Mouse (Mus musculus): ENCODE measurements at regions not wholly inside any gene's neighbourhood (a gene's known extent, or its start where the extent isn't known, plus 50 kb on each side); places are given as distances from the start of the nearest gene placed in this dataset.
A peak's percentile ranks its signal among the peaks of the same experiment; 100 is the strongest.

GRCm38 (mm10) chr10:111798851-111799281 is 173.6 kb upstream of the Krr1 start:
- no peak overlapping the region for H3K9ac ChIP-seq (ENCODE audit: low read length)
- no peaks in the 10 kb centered on the region for H3K36me3 ChIP-seq (ENCODE audit: control insufficient read depth, insufficient read depth, low read length)
- no peaks in the 10 kb centered on the region for H3K9me3 ChIP-seq (ENCODE audit: control insufficient read depth, low read length)
- DNase-seq (ENCODE audit: low spot score) (no peak), ATAC-seq (replicated peaks; ENCODE audit: low FRiP score) (no peak)
- H3K4me2 ChIP-seq (ENCODE audit: low read depth, low read length, severe bottlenecking) = no peak overlapping the region
- no peaks in the 10 kb centered on the region; the same call in 1 of the 2 replicates for H3K27me3 ChIP-seq (ENCODE audit: control insufficient read depth, insufficient read depth, low read length)
- 84% methylated on average over 7 of the region's 7 CpGs for WGBS
- no peak overlapping the region for H3K4me3 ChIP-seq (ENCODE audit: low read depth, low read length)
- H3K27ac ChIP-seq (ENCODE audit: low read depth, low read length) = no peak overlapping the region
- H3K4me1 ChIP-seq (replicated peaks; ENCODE audit: control insufficient read depth, insufficient read depth, low read length) = peaks cover 4% of the 10 kb centered on the region

GRCm38 (mm10) chr10:111799850-111800589 is 172.4 kb upstream of the Krr1 start:
- H3K4me1 ChIP-seq (replicated peaks; ENCODE audit: control insufficient read depth, insufficient read depth, low read length) = peaks cover 4% of the 10 kb centered on the region
- DNase-seq (ENCODE audit: low spot score) (no peak), ATAC-seq (replicated peaks; ENCODE audit: low FRiP score) (peak; percentile 42)
- no peaks in the 10 kb centered on the region; the same call in 1 of the 2 replicates for H3K27me3 ChIP-seq (ENCODE audit: control insufficient read depth, insufficient read depth, low read length)
- no peak overlapping the region for H3K27ac ChIP-seq (ENCODE audit: low read depth, low read length)
- H3K4me3 ChIP-seq (ENCODE audit: low read depth, low read length) = no peak overlapping the region
- no peak overlapping the region for H3K9ac ChIP-seq (ENCODE audit: low read length)
- H3K36me3 ChIP-seq (ENCODE audit: control insufficient read depth, insufficient read depth, low read length) = no peaks in the 10 kb centered on the region
- H3K4me2 ChIP-seq (ENCODE audit: low read depth, low read length, severe bottlenecking) = no peak overlapping the region
- WGBS = 22% methylated on average over 14 of the region's 14 CpGs
- H3K9me3 ChIP-seq (ENCODE audit: control insufficient read depth, low read length) = no peaks in the 10 kb centered on the region

GRCm38 (mm10) chr10:111800590-111800935 is 171.9 kb upstream of the Krr1 start:
- ATAC-seq (replicated peaks; ENCODE audit: low FRiP score) = no peak

GRCm38 (mm10) chr10:111801021-111801793 is 171.3 kb upstream of the Krr1 start:
- WGBS = 59% methylated on average over 12 of the region's 12 CpGs
- Histone ChIP-seq H3K36me3 (ENCODE audit: control insufficient read depth, insufficient read depth, low read length) (no peaks in the 10 kb centered on the region), H3K4me1 (replicated peaks; ENCODE audit: control insufficient read depth, insufficient read depth, low read length) (peaks cover 4% of the 10 kb centered on the region), H3K4me3 (ENCODE audit: low read depth, low read length) (no peak overlapping the region), H3K27me3 (ENCODE audit: control insufficient read depth, insufficient read depth, low read length) (no peaks in the 10 kb centered on the region; the same call in 1 of the 2 replicates), H3K9ac (ENCODE audit: low read length) (no peak overlapping the region), H3K27ac (ENCODE audit: low read depth, low read length) (no peak overlapping the region), H3K9me3 (ENCODE audit: control insufficient read depth, low read length) (no peaks in the 10 kb centered on the region), H3K4me2 (ENCODE audit: low read depth, low read length, severe bottlenecking) (no peak overlapping the region)
- DNase-seq (ENCODE audit: low spot score) (no peak), ATAC-seq (replicated peaks; ENCODE audit: low FRiP score) (no peak)

More at GRCm38 (mm10) chr10:111800590-111800935, 171.9 kb upstream of the Krr1 start:
- H3K9me3 ChIP-seq (ENCODE audit: control insufficient read depth, low read length) = no peaks in the 10 kb centered on the region
- 72% methylated on average over 3 of the region's 3 CpGs for WGBS
- no peak overlapping the region for H3K27ac ChIP-seq (ENCODE audit: low read depth, low read length)
- peaks cover 4% of the 10 kb centered on the region for H3K4me1 ChIP-seq (replicated peaks; ENCODE audit: control insufficient read depth, insufficient read depth, low read length)
- H3K4me2 ChIP-seq (ENCODE audit: low read depth, low read length, severe bottlenecking) = no peak overlapping the region
- no peak overlapping the region for H3K9ac ChIP-seq (ENCODE audit: low read length)
- H3K36me3 ChIP-seq (ENCODE audit: control insufficient read depth, insufficient read depth, low read length) = no peaks in the 10 kb centered on the region
- H3K27me3 ChIP-seq (ENCODE audit: control insufficient read depth, insufficient read depth, low read length) = no peaks in the 10 kb centered on the region; the same call in 1 of the 2 replicates
- H3K4me3 ChIP-seq (ENCODE audit: low read depth, low read length) = no peak overlapping the region
- DNase-seq (ENCODE audit: low spot score) = no peak

- ATAC-seq (replicated peaks; ENCODE audit: low FRiP score) (no peak), DNase-seq (ENCODE audit: low spot score) (no peak)
- no peaks in the 10 kb centered on the region; the same call in 1 of the 2 replicates for H3K27me3 ChIP-seq (ENCODE audit: control insufficient read depth, insufficient read depth, low read length)
- H3K4me3 ChIP-seq (ENCODE audit: low read depth, low read length) = no peak overlapping the region
- H3K4me1 ChIP-seq (replicated peaks; ENCODE audit: control insufficient read depth, insufficient read depth, low read length) = peaks cover 4% of the 10 kb centered on the region
- no peaks in the 10 kb centered on the region for H3K9me3 ChIP-seq (ENCODE audit: control insufficient read depth, low read length)
- H3K36me3 ChIP-seq (ENCODE audit: control insufficient read depth, insufficient read depth, low read length) = no peaks in the 10 kb centered on the region
- no peak overlapping the region for H3K4me2 ChIP-seq (ENCODE audit: low read depth, low read length, severe bottlenecking)
- H3K27ac ChIP-seq (ENCODE audit: low read depth, low read length) = no peak overlapping the region
- H3K9ac ChIP-seq (ENCODE audit: low read length) = no peak overlapping the region
- WGBS = 46% methylated on average over 12 of the region's 12 CpGs
These were observed 170.6 kb upstream of the Krr1 start for GRCm38 (mm10) chr10:111801794-111802359.

GRCm38 (mm10) chr10:111806333-111806732 is 166.1 kb upstream of the Krr1 start:
- DNase-seq (ENCODE audit: low spot score) (no peak), ATAC-seq (replicated peaks; ENCODE audit: low FRiP score) (no peak)
- 88% methylated on average over 3 of the region's 3 CpGs for WGBS
- Histone ChIP-seq H3K4me1 (replicated peaks; ENCODE audit: control insufficient read depth, insufficient read depth, low read length) (peaks cover 2% of the 10 kb centered on the region; the same call in 1 of the 2 replicates), H3K27me3 (ENCODE audit: control insufficient read depth, insufficient read depth, low read length) (no peaks in the 10 kb centered on the region; the same call in 1 of the 2 replicates), H3K9ac (ENCODE audit: low read length) (no peak overlapping the region), H3K9me3 (ENCODE audit: control insufficient read depth, low read length) (no peaks in the 10 kb centered on the region), H3K4me3 (ENCODE audit: low read depth, low read length) (no peak overlapping the region), H3K36me3 (ENCODE audit: control insufficient read depth, insufficient read depth, low read length) (no peaks in the 10 kb centered on the region), H3K27ac (ENCODE audit: low read depth, low read length) (no peak overlapping the region), H3K4me2 (ENCODE audit: low read depth, low read length, severe bottlenecking) (no peak overlapping the region)

- Histone ChIP-seq H3K4me1 (replicated peaks; ENCODE audit: control insufficient read depth, insufficient read depth, low read length) (no peaks in the 10 kb centered on the region), H3K9me3 (ENCODE audit: control insufficient read depth, low read length) (no peaks in the 10 kb centered on the region), H3K27ac (ENCODE audit: low read depth, low read length) (no peak overlapping the region), H3K36me3 (ENCODE audit: control insufficient read depth, insufficient read depth, low read length) (no peaks in the 10 kb centered on the region), H3K9ac (ENCODE audit: low read length) (no peak overlapping the region), H3K27me3 (ENCODE audit: control insufficient read depth, insufficient read depth, low read length) (no peaks in the 10 kb centered on the region; the same call in 1 of the 2 replicates), H3K4me3 (ENCODE audit: low read depth, low read length) (no peak overlapping the region), H3K4me2 (ENCODE audit: low read depth, low read length, severe bottlenecking) (no peak overlapping the region)
- 60% methylated on average over 5 of the region's 5 CpGs for WGBS
- ATAC-seq (replicated peaks; ENCODE audit: low FRiP score) (no peak), DNase-seq (ENCODE audit: low spot score) (no peak)
These were observed 165.5 kb upstream of the Krr1 start for GRCm38 (mm10) chr10:111806916-111807315.

- DNase-seq (ENCODE audit: low spot score) (no peak), ATAC-seq (replicated peaks; ENCODE audit: low FRiP score) (no peak)
- Histone ChIP-seq H3K27me3 (ENCODE audit: control insufficient read depth, insufficient read depth, low read length) (no peaks in the 10 kb centered on the region; the same call in 1 of the 2 replicates), H3K9ac (ENCODE audit: low read length) (no peak overlapping the region), H3K9me3 (ENCODE audit: control insufficient read depth, low read length) (no peaks in the 10 kb centered on the region), H3K4me3 (ENCODE audit: low read depth, low read length) (no peak overlapping the region), H3K36me3 (ENCODE audit: control insufficient read depth, insufficient read depth, low read length) (no peaks in the 10 kb centered on the region), H3K27ac (ENCODE audit: low read depth, low read length) (no peak overlapping the region), H3K4me2 (ENCODE audit: low read depth, low read length, severe bottlenecking) (no peak overlapping the region), H3K4me1 (replicated peaks; ENCODE audit: control insufficient read depth, insufficient read depth, low read length) (no peaks in the 10 kb centered on the region)
- 90% methylated on average over 4 of the region's 4 CpGs for WGBS
These were observed 158.7 kb upstream of the Krr1 start for GRCm38 (mm10) chr10:111813736-111814135.
